Mouse (Mus musculus): ENCODE results near the gene Fndc3a. TPM values are rescaled to one million over a fixed set of nuclear protein-coding genes. Genes with fewer than 3 reads are reported as not detected.

Fndc3a gene
- polyA plus RNA-seq, 1 experiment from 2014 or later, result 40.0 TPM

GRCm38 (mm10) chr14:72532028-72532917 is 177.5 kb downstream of the Fndc3a start:
- Histone ChIP-seq H3K4me3 (replicated peaks) (peak overlapping the region; percentile 40), H3K27ac (replicated peaks) (no peak overlapping the region), H3K36me3 (no peaks in the 10 kb centered on the region), H3K9me3 (replicated peaks) (no peaks in the 10 kb centered on the region), H3K27me3 (peaks cover 35% of the 10 kb centered on the region), H3K4me1 (peaks cover 10% of the 10 kb centered on the region), H3K4me2 (replicated peaks) (peak overlapping the region; percentile 78), H3K9ac (no peak overlapping the region)
- ATAC-seq (ENCODE audit: insufficient number of reproducible peaks, low FRiP score, low TSS enrichment, low read depth), result peak; percentile 70; the same call in 1 of the 2 replicates
- 2% methylated on average over 54 of the region's 54 CpGs for WGBS

GRCm38 (mm10) chr14:72527126-72527525 is 182.7 kb downstream of the Fndc3a start:
- no peak overlapping the region for H3K9ac ChIP-seq

GRCm38 (mm10) chr14:72519561-72519960 is 190.2 kb downstream of the Fndc3a start:
- Histone ChIP-seq H3K4me3 (replicated peaks) (no peak overlapping the region), H3K9ac (no peak overlapping the region), H3K27ac (replicated peaks) (no peak overlapping the region), H3K36me3 (no peaks in the 10 kb centered on the region), H3K4me1 (no peaks in the 10 kb centered on the region), H3K9me3 (replicated peaks) (no peaks in the 10 kb centered on the region), H3K4me2 (replicated peaks) (no peak overlapping the region), H3K27me3 (no peaks in the 10 kb centered on the region)
- ATAC-seq (ENCODE audit: insufficient number of reproducible peaks, low FRiP score, low TSS enrichment, low read depth), result no peak
- WGBS, result 45% methylated on average over 2 of the region's 2 CpGs

More at GRCm38 (mm10) chr14:72527126-72527525, 182.7 kb downstream of the Fndc3a start:
- H3K4me2 ChIP-seq (replicated peaks), result no peak overlapping the region
- no peaks in the 10 kb centered on the region for H3K9me3 ChIP-seq (replicated peaks)
- peaks cover 4% of the 10 kb centered on the region for H3K4me1 ChIP-seq
- ATAC-seq (ENCODE audit: insufficient number of reproducible peaks, low FRiP score, low TSS enrichment, low read depth), result no peak
- H3K36me3 ChIP-seq, result no peaks in the 10 kb centered on the region
- no peak overlapping the region for H3K27ac ChIP-seq (replicated peaks)
- 71% methylated on average over 1 of the region's 1 CpGs for WGBS
- no peak overlapping the region for H3K4me3 ChIP-seq (replicated peaks)
- H3K27me3 ChIP-seq, result peaks cover 27% of the 10 kb centered on the region

GRCm38 (mm10) chr14:72518786-72519185 is 191.0 kb downstream of the Fndc3a start:
- H3K4me1 ChIP-seq, result no peaks in the 10 kb centered on the region
- no peaks in the 10 kb centered on the region for H3K9me3 ChIP-seq (replicated peaks)
- H3K4me3 ChIP-seq (replicated peaks), result no peak overlapping the region
- no peaks in the 10 kb centered on the region for H3K27me3 ChIP-seq
- no peak overlapping the region for H3K9ac ChIP-seq
- H3K27ac ChIP-seq (replicated peaks), result no peak overlapping the region
- no peak overlapping the region for H3K4me2 ChIP-seq (replicated peaks)
- 75% methylated on average over 6 of the region's 6 CpGs for WGBS
- no peak for ATAC-seq (ENCODE audit: insufficient number of reproducible peaks, low FRiP score, low TSS enrichment, low read depth)
- no peaks in the 10 kb centered on the region for H3K36me3 ChIP-seq

- Histone ChIP-seq H3K27ac (replicated peaks) (no peak overlapping the region), H3K27me3 (no peaks in the 10 kb centered on the region), H3K36me3 (no peaks in the 10 kb centered on the region), H3K4me2 (replicated peaks) (no peak overlapping the region), H3K4me3 (replicated peaks) (no peak overlapping the region), H3K4me1 (no peaks in the 10 kb centered on the region), H3K9ac (no peak overlapping the region), H3K9me3 (replicated peaks) (no peaks in the 10 kb centered on the region)
- no peak for ATAC-seq (ENCODE audit: insufficient number of reproducible peaks, low FRiP score, low TSS enrichment, low read depth)
- 23% methylated on average over 5 of the region's 5 CpGs for WGBS
Observed at GRCm38 (mm10) chr14:72516376-72516775, 193.4 kb downstream of the Fndc3a start.

- H3K27me3 ChIP-seq, result no peaks in the 10 kb centered on the region
- H3K36me3 ChIP-seq, result no peaks in the 10 kb centered on the region
- H3K4me1 ChIP-seq, result 0 out of 2 replicates have a peak, but pooled peaks cover 7% of the 10 kb centered on the region
- H3K9me3 ChIP-seq (replicated peaks), result no peaks in the 10 kb centered on the region
- H3K4me2 ChIP-seq (replicated peaks), result peak overlapping the region; percentile 54
- no peak overlapping the region for H3K9ac ChIP-seq
- H3K27ac ChIP-seq (replicated peaks), result no peak overlapping the region
- 18% methylated on average over 11 of the region's 11 CpGs for WGBS
- no peak for ATAC-seq (ENCODE audit: insufficient number of reproducible peaks, low FRiP score, low TSS enrichment, low read depth)
- peak overlapping the region; percentile 35 for H3K4me3 ChIP-seq (replicated peaks)
Observed at GRCm38 (mm10) chr14:72506723-72507420, 202.9 kb downstream of the Fndc3a start.

GRCm38 (mm10) chr14:72506018-72506722 is 203.6 kb downstream of the Fndc3a start:
- 7% methylated on average over 12 of the region's 12 CpGs for WGBS
- 0 out of 2 replicates have a peak, but pooled peaks cover 7% of the 10 kb centered on the region for H3K4me1 ChIP-seq
- ATAC-seq (ENCODE audit: insufficient number of reproducible peaks, low FRiP score, low TSS enrichment, low read depth), result no peak
- H3K36me3 ChIP-seq, result no peaks in the 10 kb centered on the region
- H3K9me3 ChIP-seq (replicated peaks), result no peaks in the 10 kb centered on the region
- peak overlapping the region; percentile 35 for H3K4me3 ChIP-seq (replicated peaks)
- H3K4me2 ChIP-seq (replicated peaks), result peak overlapping the region; percentile 54
- H3K9ac ChIP-seq, result no peak overlapping the region
- no peak overlapping the region for H3K27ac ChIP-seq (replicated peaks)
- H3K27me3 ChIP-seq, result no peaks in the 10 kb centered on the region

GRCm38 (mm10) chr14:72504985-72505384 is 204.8 kb downstream of the Fndc3a start:
- no peak for ATAC-seq (ENCODE audit: insufficient number of reproducible peaks, low FRiP score, low TSS enrichment, low read depth)
- whole genome bisulfite sequencing, result 89% methylated on average over 1 of the region's 1 CpGs

GRCm38 (mm10) chr14:72503241-72503640 is 206.6 kb downstream of the Fndc3a start:
- no peak for ATAC-seq (ENCODE audit: insufficient number of reproducible peaks, low FRiP score, low TSS enrichment, low read depth)
- no peaks in the 10 kb centered on the region for H3K27me3 ChIP-seq
- no peaks in the 10 kb centered on the region for H3K9me3 ChIP-seq (replicated peaks)
- WGBS, result 54% methylated on average over 6 of the region's 6 CpGs
- H3K27ac ChIP-seq (replicated peaks), result no peak overlapping the region
- no peak overlapping the region for H3K4me2 ChIP-seq (replicated peaks)
- H3K4me1 ChIP-seq, result 0 out of 2 replicates have a peak, but pooled peaks cover 7% of the 10 kb centered on the region
- H3K4me3 ChIP-seq (replicated peaks), result no peak overlapping the region
- no peak overlapping the region for H3K9ac ChIP-seq
- H3K36me3 ChIP-seq, result no peaks in the 10 kb centered on the region

More at GRCm38 (mm10) chr14:72504985-72505384, 204.8 kb downstream of the Fndc3a start:
- Histone ChIP-seq H3K9ac (no peak overlapping the region), H3K4me3 (replicated peaks) (no peak overlapping the region), H3K36me3 (no peaks in the 10 kb centered on the region), H3K4me2 (replicated peaks) (no peak overlapping the region), H3K27me3 (no peaks in the 10 kb centered on the region), H3K27ac (replicated peaks) (no peak overlapping the region), H3K4me1 (0 out of 2 replicates have a peak, but pooled peaks cover 7% of the 10 kb centered on the region), H3K9me3 (replicated peaks) (no peaks in the 10 kb centered on the region)

- no peaks in the 10 kb centered on the region for H3K36me3 ChIP-seq
- no peaks in the 10 kb centered on the region for H3K27me3 ChIP-seq
- H3K9me3 ChIP-seq (replicated peaks), result no peaks in the 10 kb centered on the region
- 65% methylated on average over 1 of the region's 1 CpGs for WGBS
- H3K27ac ChIP-seq (replicated peaks), result no peak overlapping the region
- no peak overlapping the region for H3K9ac ChIP-seq
- H3K4me2 ChIP-seq (replicated peaks), result no peak overlapping the region
- no peak overlapping the region for H3K4me3 ChIP-seq (replicated peaks)
- no peak for ATAC-seq (ENCODE audit: insufficient number of reproducible peaks, low FRiP score, low TSS enrichment, low read depth)
- no peaks in the 10 kb centered on the region for H3K4me1 ChIP-seq
Observed at GRCm38 (mm10) chr14:72493775-72494174, 216.0 kb downstream of the Fndc3a start.

- Histone ChIP-seq H3K36me3 (no peaks in the 10 kb centered on the region), H3K9ac (no peak within 1 kb of the TSS), H3K4me1 (no peaks in the 10 kb centered on the region), H3K27me3 (no peaks in the 10 kb centered on the region), H3K4me3 (replicated peaks) (no peak within 1 kb of the TSS), H3K9me3 (replicated peaks) (no peaks in the 10 kb centered on the region), H3K4me2 (replicated peaks) (no peak within 1 kb of the TSS), H3K27ac (replicated peaks) (no peak within 1 kb of the TSS)
- 57% methylated on average over 5 of the region's 5 CpGs for WGBS
- ATAC-seq (ENCODE audit: insufficient number of reproducible peaks, low FRiP score, low TSS enrichment, low read depth), result no peak
Observed at GRCm38 (mm10) chr14:72491738-72492137, 218.1 kb downstream of the Fndc3a start, which contains the start of gene Gm9195. Gene Gm9195, minus strand, starts transcription at chr14:72491838.

Data from embryonic facial prominence, embryonic 15.5 days (tissue).